ENCODE assay signal across 8 mouse cellular contexts in genomic region chr4:122890881-122891481, GRCm38 (mm10). TPM values are rescaled to one million over a fixed set of nuclear protein-coding genes. Genes with fewer than 3 reads are reported as not detected.
DNase-seq lines count a peak whose midpoint lies in the region; ATAC-seq and TF ChIP-seq lines count a peak whose summit lies in the region.
"Had no signal": no experiment of that assay in that cellular context is flagged by ENCODE, and none has a peak within 500 bp of the region (broad histone marks: within the 10 kb centered on the region; RNA-seq: fewer than 3 reads in every experiment).

No protein-coding gene starts in this region.

- no peak for TF ChIP-seq CTCF in brain, embryonic 14.5 days (IDR thresholded peaks at IDR 0.05; ENCODE audit: borderline replicate concordance, extremely low read depth, insufficient read depth, insufficient read length)

- no peak overlapping the region for H3K4me2 ChIP-seq in midbrain, embryonic 14.5 days (ENCODE audit: low read length)
- H3K4me2 ChIP-seq: embryonic facial prominence, embryonic 12.5 days had no signal

- peak; percentile 32 for DNase-seq in MN1 (ENCODE audit: low spot score)
- DNase-seq in brain, embryonic 14.5 days (ENCODE audit: low read depth): peak; percentile 96
- peak; percentile 75 to 85 for DNase-seq in frontal cortex, adult 2 months (ENCODE audit: extremely low spot score in 1 of 2, low spot score in 1 of 2)
- peak; percentile 75 for DNase-seq in heart, postnatal 36 days
- peak; percentile 74 for DNase-seq in left cerebral cortex, adult 11 months (ENCODE audit: low spot score)
- DNase-seq in midbrain, embryonic 14.5 days: peak; percentile 69
- DNase-seq in testis, postnatal 10 days (ENCODE audit: low spot score): peak; percentile 84

- no peak for TF ChIP-seq POLR2A in brain, embryonic 14.5 days (IDR thresholded peaks at IDR 0.05; ENCODE audit: borderline replicate concordance, extremely low read depth, insufficient read depth, insufficient read length, poor library complexity, severe bottlenecking)

- no peaks in the 10 kb centered on the region for H3K27me3 ChIP-seq in midbrain, embryonic 14.5 days (ENCODE audit: control insufficient read depth, insufficient read depth, low read length)
- H3K27me3 ChIP-seq: embryonic facial prominence, embryonic 12.5 days had no signal

- no peaks in the 10 kb centered on the region for H3K36me3 ChIP-seq in midbrain, embryonic 14.5 days (ENCODE audit: control insufficient read depth, insufficient read depth, low read length)
- H3K36me3 ChIP-seq: embryonic facial prominence, embryonic 12.5 days had no signal

- 1% methylated on average over 3 of the region's 3 CpGs for WGBS in midbrain, embryonic 14.5 days

- H3K4me3 ChIP-seq in midbrain, embryonic 14.5 days (replicated peaks; ENCODE audit: low read depth, low read length): no peak overlapping the region
- H3K4me3 ChIP-seq: embryonic facial prominence, embryonic 12.5 days had no signal

- intact Hi-C loops in heart, postnatal 36 days (cut with DNase I): no loop called here

- H3K4me1 ChIP-seq in midbrain, embryonic 14.5 days (ENCODE audit: control insufficient read depth, insufficient read depth, low read length): peaks cover 6% of the 10 kb centered on the region; the same call in 1 of the 2 replicates
- H3K4me1 ChIP-seq: embryonic facial prominence, embryonic 12.5 days had no signal

- H3K27ac ChIP-seq in midbrain, embryonic 14.5 days (replicated peaks; ENCODE audit: low read depth, low read length): 0 out of 2 replicates have a peak overlapping the region, but pooled peaks have one; percentile 5
- H3K27ac ChIP-seq: embryonic facial prominence, embryonic 12.5 days had no signal

- no peak overlapping the region for H3K9ac ChIP-seq in midbrain, embryonic 14.5 days (replicated peaks; ENCODE audit: low read length)
- H3K9ac ChIP-seq: embryonic facial prominence, embryonic 12.5 days had no signal

- peak; percentile 28; the same call in 1 of the 2 replicates for ATAC-seq in midbrain, embryonic 14.5 days (ENCODE audit: low FRiP score, low TSS enrichment)

- no peaks in the 10 kb centered on the region for H3K9me3 ChIP-seq in midbrain, embryonic 14.5 days (ENCODE audit: control insufficient read depth, low read length)

RNA-seq across cellular contexts. Expression of gene Cap1, which starts 5.1 kb away (rescaled TPM):
- 62.8 and 106 TPM in 2 replicates for polyA plus RNA-seq in brain, embryonic 14.5 days (2012; rRNA removed)
- polyA plus RNA-seq in frontal cortex, adult 2 months (2012; rRNA removed): 142 and 146 TPM in 2 replicates
- total RNA-seq in heart, postnatal 36 days (2021): 10 to 100 TPM; 50.6 to 56.1 TPM
- polyA plus RNA-seq in midbrain, embryonic 14.5 days (2014; fragmentation: Nextera tagmentation; extraction: Ambion mirVana): 52.2 and 72.8 TPM in 2 replicates

RNA-seq across cellular contexts. Expression of gene Ppt1, which starts 54.9 kb away (rescaled TPM):
- polyA plus RNA-seq in brain, embryonic 14.5 days (2012; rRNA removed): 58.2 and 61.9 TPM in 2 replicates
- 106 and 119 TPM in 2 replicates for polyA plus RNA-seq in frontal cortex, adult 2 months (2012; rRNA removed)
- total RNA-seq in heart, postnatal 36 days (2021): 10 to 100 TPM; 41.5 to 44.5 TPM
- polyA plus RNA-seq in midbrain, embryonic 14.5 days (2014; fragmentation: Nextera tagmentation; extraction: Ambion mirVana): 66.1 and 74.7 TPM in 2 replicates

Comparison
In these comparisons a context has a peak if more than half of its experiments do, and no peak if none do; other contexts are left out.
1. DNase-seq: peak in every context shown above with its lines; median percentile 96 in brain, embryonic 14.5 days; 84 in testis, postnatal 10 days; 80 in frontal cortex, adult 2 months; 75 in heart, postnatal 36 days; 74 in left cerebral cortex, adult 11 months; 69 in midbrain, embryonic 14.5 days; 32 in MN1.